Mouse (Mus musculus) ES-E14 (cell line): Measurements from ENCODE around the gene Olfr679. TPM values are rescaled to one million over a fixed set of nuclear protein-coding genes. Genes with fewer than 3 reads are reported as not detected.

Experiments
- DNase-seq: peaks from one replicate; pipeline ENCODE4 v3.0.0-alpha.2; 2013; ENCODE audit warnings: low read depth, low spot score
- H3K27ac ChIP-seq: 2 replicates; pipeline ENCODE4 v1.5.1; 2012; ENCODE audit warnings: low read depth, mild to moderate bottlenecking, low read length, moderate library complexity, mixed read lengths; ENCODE audit not compliant: poor library complexity, insufficient read depth, severe bottlenecking
- H3K36me3 ChIP-seq: 2 replicates; pipeline ENCODE4 v1.6.1; 2012; ENCODE audit warnings: mild to moderate bottlenecking, low read length, moderate library complexity, mixed read lengths; ENCODE audit not compliant: control insufficient read depth, poor library complexity, insufficient read depth, severe bottlenecking
- H3K4me1 ChIP-seq, 2 experiments: fragments of 150-350 bp in 1 of 2; sonication (generic) in 1 of 2; 2 replicates each; pipeline ENCODE4 v1.6.1; 2012; ENCODE audit warnings: low read length in 2 of 2, mild to moderate bottlenecking in 1 of 2, mixed read lengths in 1 of 2; ENCODE audit not compliant: control insufficient read depth in 2 of 2, insufficient read depth in 2 of 2, poor library complexity in 1 of 2
- H3K4me3 ChIP-seq, 2 experiments: fragments of 150-350 bp in 1 of 2; sonication (generic) in 1 of 2; 2 replicates each; pipeline ENCODE4 v1.5.1; 2012; ENCODE audit warnings: low read length in 2 of 2, low read depth in 1 of 2, mild to moderate bottlenecking in 1 of 2, mixed read lengths in 1 of 2; ENCODE audit not compliant: insufficient read depth in 1 of 2, poor library complexity in 1 of 2, severe bottlenecking in 1 of 2
- H3K9ac ChIP-seq: 2 replicates; pipeline ENCODE4 v1.6.1; 2012; ENCODE audit warnings: low read depth, mild to moderate bottlenecking, low read length, mixed read lengths; ENCODE audit not compliant: poor library complexity, insufficient read depth, severe bottlenecking
- H3K9me3 ChIP-seq: fragments of 150-350 bp; sonication (generic); 2 replicates; pipeline ENCODE4 v1.6.1; 2012; ENCODE audit warnings: low read depth, mild to moderate bottlenecking, low read length; ENCODE audit not compliant: control insufficient read depth, insufficient read depth
- CHD2 ChIP-seq: IDR thresholded peaks from 2 replicates; pipeline ENCODE4 v1.6.1; 2014; ENCODE audit warnings: mild to moderate bottlenecking, low read depth, low read length, inconsistent platforms
- HCFC1 ChIP-seq: IDR thresholded peaks from 2 replicates; pipeline ENCODE4 v1.6.1; 2012; ENCODE audit warnings: low read length, inconsistent platforms, borderline replicate concordance; ENCODE audit not compliant: insufficient read depth
- MAFK ChIP-seq: IDR thresholded peaks from 2 replicates; pipeline ENCODE4 v1.6.1; 2014; ENCODE audit warnings: mild to moderate bottlenecking, low read depth, low read length, inconsistent platforms; ENCODE audit not compliant: insufficient read depth
- ZC3H11A ChIP-seq: IDR thresholded peaks from 2 replicates; pipeline ENCODE4 v1.6.1; 2012; ENCODE audit warnings: low read depth, mild to moderate bottlenecking, inconsistent platforms, low read length, borderline replicate concordance
- ZNF384 ChIP-seq: IDR thresholded peaks from 2 replicates; pipeline ENCODE4 v1.6.1; 2012; ENCODE audit warnings: low read depth, low read length, inconsistent platforms
- in situ Hi-C, 2 experiments: fragments of 600-800 bp; cut with MboI; formaldehyde crosslinking; loops; one replicate each; pipeline ENCODE4 v1.15.1; 2025; ENCODE audit warnings: low sequenced_read_pairs in 2 of 2, inconsistent platforms in 1 of 2; ENCODE audit not compliant: unreplicated experiment in 2 of 2
- total RNA-seq: library from RNA; depleted of rRNA; stranded (reverse); fragments of 300-350 nt; gene quantifications from 2 replicates; pipeline ENCODE4 v1.2.3, GENCODE M21; 2012; rRNA removed

The Olfr679 gene
- total RNA-seq, 1 experiment = not detected

GRCm38 (mm10) chr7:105116536-105116935 is 35.5 kb downstream of the Olfr679 start, which contains the start of gene Olfr681:
TSS of gene Olfr681 (plus strand) at chr7:105116836.
- in situ Hi-C loops = no loop called here
- no peaks in the 10 kb centered on the region for H3K36me3 ChIP-seq
- no peak within 1 kb of the TSS for H3K9ac ChIP-seq
- no peak for DNase-seq
- no peaks in the 10 kb centered on the region for H3K4me1 ChIP-seq
- H3K27ac ChIP-seq = no peak within 1 kb of the TSS
- TF ChIP-seq ZC3H11A (no peak), CHD2 (no peak), HCFC1 (no peak), ZNF384 (no peak), MAFK (no peak)
- H3K9me3 ChIP-seq = no peaks in the 10 kb centered on the region
- no peak within 1 kb of the TSS for H3K4me3 ChIP-seq

Other genes starting within 250 kb of the Olfr679 start
- gene Usp17lb, start 238.6 kb upstream of the Olfr679 start, total RNA-seq = 6.9 and 9.3 TPM in 2 replicates
- gene Usp17la, start 224.2 kb upstream of the Olfr679 start, total RNA-seq = 1.5 and 3.1 TPM in 2 replicates
- gene Olfr665, start 203.2 kb upstream of the Olfr679 start, total RNA-seq = not detected in 2 replicates
- gene Olfr666, start 185.3 kb upstream of the Olfr679 start, total RNA-seq = not detected in 2 replicates
- not detected in 2 replicates for gene Olfr667, start 159.7 kb upstream of the Olfr679 start, total RNA-seq
- not detected in 2 replicates for gene Olfr668, start 153.1 kb upstream of the Olfr679 start, total RNA-seq
- gene Olfr669, start 147.0 kb upstream of the Olfr679 start, total RNA-seq = not detected in 2 replicates
- not detected in 2 replicates for gene Olfr670, start 118.6 kb upstream of the Olfr679 start, total RNA-seq
- gene Olfr671, start 102.1 kb upstream of the Olfr679 start, total RNA-seq = not detected in 2 replicates
- not detected in 2 replicates for gene Olfr672, start 79.2 kb upstream of the Olfr679 start, total RNA-seq
- gene Olfr675, start 52.7 kb upstream of the Olfr679 start, total RNA-seq = not detected in 2 replicates
- gene Olfr676, start 48.5 kb upstream of the Olfr679 start, total RNA-seq = not detected in 2 replicates
- gene Olfr677, start 29.8 kb upstream of the Olfr679 start, total RNA-seq = not detected in 2 replicates
- not detected in 2 replicates for gene Olfr678, start 16.7 kb upstream of the Olfr679 start, total RNA-seq
- not detected in 2 replicates for gene Olfr680-ps1, start 11.6 kb downstream of the Olfr679 start, total RNA-seq
- not detected in 2 replicates for gene Olfr681, start 35.6 kb downstream of the Olfr679 start, total RNA-seq
- gene Olfr683, start 65.8 kb downstream of the Olfr679 start, total RNA-seq = not detected in 2 replicates
- not detected in 2 replicates for gene Olfr684, start 82.4 kb downstream of the Olfr679 start, total RNA-seq
- gene Olfr685, start 104.8 kb downstream of the Olfr679 start, total RNA-seq = not detected in 2 replicates
- not detected in 2 replicates for gene Olfr686, start 126.3 kb downstream of the Olfr679 start, total RNA-seq
- gene Olfr688, start 206.9 kb downstream of the Olfr679 start, total RNA-seq = not detected in 2 replicates
- not detected in 2 replicates for gene Olfr689, start 230.0 kb downstream of the Olfr679 start, total RNA-seq